Mouse (Mus musculus) urinary bladder, postnatal 14 days (tissue): ENCODE results near the gene Hoxd3.

Experiments
- DNase-seq: peaks from one replicate; pipeline ENCODE4 v3.0.0; 2021; ENCODE audit warnings: low spot score

The Hoxd3 gene

GRCm38 (mm10) chr2:74727640-74728302 is 16.0 kb downstream of the Hoxd3 start:
- DNase-seq, result no peak

- DNase-seq, result no peak
These were observed 16.6 kb downstream of the Hoxd3 start for GRCm38 (mm10) chr2:74728303-74728680.

- no peak for DNase-seq
These were observed 18.6 kb downstream of the Hoxd3 start for GRCm38 (mm10) chr2:74730331-74730730.

GRCm38 (mm10) chr2:74731055-74731454 is 19.3 kb downstream of the Hoxd3 start:
- no peak for DNase-seq

- DNase-seq, result no peak
These were observed 20.2 kb downstream of the Hoxd3 start for GRCm38 (mm10) chr2:74731799-74732512.

- DNase-seq, result no peak
These were observed 21.0 kb downstream of the Hoxd3 start for GRCm38 (mm10) chr2:74732513-74733316.

- no peak for DNase-seq
These were observed 21.6 kb downstream of the Hoxd3 start for GRCm38 (mm10) chr2:74733317-74733661.

GRCm38 (mm10) chr2:74733765-74734164 is 22.0 kb downstream of the Hoxd3 start:
- DNase-seq, result no peak

- no peak for DNase-seq
These were observed 22.7 kb downstream of the Hoxd3 start for GRCm38 (mm10) chr2:74734451-74734850.

- DNase-seq, result no peak
These were observed 23.5 kb downstream of the Hoxd3 start for GRCm38 (mm10) chr2:74734996-74735811.

- no peak for DNase-seq
These were observed 24.3 kb downstream of the Hoxd3 start for GRCm38 (mm10) chr2:74735851-74736687.

- DNase-seq, result no peak
These were observed 25.2 kb downstream of the Hoxd3 start for GRCm38 (mm10) chr2:74736688-74737577.

GRCm38 (mm10) chr2:74737578-74738070 is 25.9 kb downstream of the Hoxd3 start:
- DNase-seq, result no peak

GRCm38 (mm10) chr2:74738623-74739475 is 27.1 kb downstream of the Hoxd3 start:
- DNase-seq, result no peak

- no peak for DNase-seq
These were observed 27.7 kb downstream of the Hoxd3 start for GRCm38 (mm10) chr2:74739476-74739800.

- no peak for DNase-seq
These were observed 28.1 kb downstream of the Hoxd3 start for GRCm38 (mm10) chr2:74739869-74740268.

- DNase-seq, result no peak
These were observed 28.8 kb downstream of the Hoxd3 start for GRCm38 (mm10) chr2:74740311-74741091.

GRCm38 (mm10) chr2:74741252-74741978 is 29.7 kb downstream of the Hoxd3 start:
- DNase-seq, result no peak
